Mouse (Mus musculus): ENCODE measurements around the gene Auts2. TPM values are rescaled to one million over a fixed set of nuclear protein-coding genes. Genes with fewer than 3 reads are reported as not detected.

The Auts2 gene
- total RNA-seq, 1 experiment = 9.9 TPM

DNA sequence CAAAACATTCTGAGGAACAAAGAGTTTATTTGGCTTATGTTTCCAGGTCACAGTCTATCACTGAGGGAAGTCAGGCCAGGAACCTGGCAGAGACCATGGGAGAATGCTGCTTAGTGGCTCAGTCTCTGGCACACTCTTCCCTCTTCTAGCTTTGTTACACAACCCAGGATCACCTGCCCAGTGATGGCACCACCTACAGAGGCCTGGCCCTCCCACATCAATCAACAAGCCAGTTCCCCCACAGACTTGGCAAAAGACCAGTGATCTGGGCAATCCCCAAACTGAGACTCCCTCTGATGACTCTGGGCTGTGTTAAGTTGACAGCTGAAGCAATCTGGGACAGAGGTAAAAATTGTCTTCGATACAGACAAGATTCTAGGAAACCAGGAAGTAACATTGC, 2.6 kb upstream of the Auts2 start:
- TF ChIP-seq HCFC1 (IDR thresholded peaks at IDR 0.05; ENCODE audit: borderline replicate concordance, insufficient read depth, low read length) (no peak), CHD2 (IDR thresholded peaks at IDR 0.05; ENCODE audit: low read depth, low read length) (no peak), MAFK (IDR thresholded peaks at IDR 0.05; ENCODE audit: insufficient read depth, low read depth, low read length) (no peak), ZC3H11A (IDR thresholded peaks at IDR 0.05; ENCODE audit: borderline replicate concordance, low read depth, low read length) (no peak), ZNF384 (IDR thresholded peaks at IDR 0.05; ENCODE audit: low read depth, low read length) (no peak)
- peaks cover 0 to 4% of the 10 kb centered on the region in 2 experiments; a peak in 2 of 4 replicates for H3K4me1 ChIP-seq (ENCODE audit: control insufficient read depth in 2 of 2, insufficient read depth in 2 of 2, low read length in 2 of 2, poor library complexity in 1 of 2)
- no peak overlapping the region for H3K4me3 ChIP-seq (ENCODE audit: insufficient read depth in 1 of 2, low read depth in 1 of 2, low read length in 2 of 2, poor library complexity in 1 of 2, severe bottlenecking in 1 of 2)
- H3K9ac ChIP-seq (ENCODE audit: insufficient read depth, low read depth, low read length, poor library complexity, severe bottlenecking) = no peak overlapping the region
- no peaks in the 10 kb centered on the region for H3K9me3 ChIP-seq (ENCODE audit: control insufficient read depth, insufficient read depth, low read depth, low read length)
- in situ Hi-C loops (cut with MboI; ENCODE audit: low sequenced_read_pairs in 2 of 2, unreplicated experiment in 2 of 2) = no loop called here
- H3K36me3 ChIP-seq (ENCODE audit: control insufficient read depth, insufficient read depth, low read length, poor library complexity, severe bottlenecking) = no peaks in the 10 kb centered on the region
- no peak overlapping the region for H3K27ac ChIP-seq (ENCODE audit: insufficient read depth, low read depth, low read length, poor library complexity, severe bottlenecking)
- no peak for DNase-seq (ENCODE audit: low read depth, low spot score)

DNA sequence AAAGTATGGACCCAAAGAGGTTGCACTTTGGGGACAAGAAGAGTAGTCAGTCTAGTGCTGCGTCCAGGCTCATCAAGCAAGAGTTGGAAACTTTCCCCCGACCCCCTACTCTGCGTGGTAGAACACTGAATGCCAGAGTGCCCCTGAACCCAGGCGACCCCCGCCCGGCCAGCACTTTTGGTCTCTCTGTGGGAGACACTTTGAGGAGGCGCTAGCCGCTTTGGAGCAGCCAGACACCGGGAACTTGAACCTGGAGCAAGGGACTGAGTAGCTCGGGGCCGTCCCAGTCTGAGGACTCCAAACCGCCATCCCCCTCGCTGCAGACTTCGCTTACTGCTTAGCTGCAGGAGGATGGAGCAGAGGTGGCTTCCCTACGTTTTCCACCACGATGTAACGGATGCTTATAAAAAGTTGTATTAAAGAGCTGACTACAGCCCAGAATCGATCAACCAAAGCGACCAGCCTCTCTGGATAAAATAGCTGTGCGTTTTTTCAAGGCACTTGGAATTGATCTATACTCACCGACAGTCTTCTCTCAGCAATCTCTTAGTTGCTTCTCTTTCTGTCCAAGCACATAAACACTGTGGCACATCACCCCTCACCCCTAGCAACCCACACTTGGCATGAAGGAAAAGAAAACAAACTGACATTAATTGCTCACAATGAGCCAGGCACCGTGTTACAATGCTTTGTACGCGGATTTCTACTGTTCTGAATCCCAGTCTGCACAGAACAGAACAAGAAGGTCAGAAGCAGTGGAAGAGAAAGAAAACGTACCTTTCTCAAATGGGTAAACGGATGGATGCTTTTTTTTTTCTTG, 1.2 kb upstream of the Auts2 start:
- Histone ChIP-seq H3K4me3 (ENCODE audit: insufficient read depth in 1 of 2, low read depth in 1 of 2, low read length in 2 of 2, poor library complexity in 1 of 2, severe bottlenecking in 1 of 2) (peak overlapping the region; percentile 79 to 82), H3K36me3 (ENCODE audit: control insufficient read depth, insufficient read depth, low read length, poor library complexity, severe bottlenecking) (no peaks in the 10 kb centered on the region), H3K9ac (ENCODE audit: insufficient read depth, low read depth, low read length, poor library complexity, severe bottlenecking) (peak overlapping the region; percentile 84), H3K9me3 (ENCODE audit: control insufficient read depth, insufficient read depth, low read depth, low read length) (no peaks in the 10 kb centered on the region), H3K27ac (ENCODE audit: insufficient read depth, low read depth, low read length, poor library complexity, severe bottlenecking) (no peak overlapping the region), H3K4me1 (ENCODE audit: control insufficient read depth in 2 of 2, insufficient read depth in 2 of 2, low read length in 2 of 2, poor library complexity in 1 of 2) (peaks cover 0 to 4% of the 10 kb centered on the region in 2 experiments; a peak in 2 of 4 replicates)
- no peak for DNase-seq (ENCODE audit: low read depth, low spot score)
- no peak for TF ChIP-seq ZC3H11A (IDR thresholded peaks at IDR 0.05; ENCODE audit: borderline replicate concordance, low read depth, low read length)
- TF ChIP-seq HCFC1 (IDR thresholded peaks at IDR 0.05; ENCODE audit: borderline replicate concordance, insufficient read depth, low read length) = no peak
- TF ChIP-seq MAFK (IDR thresholded peaks at IDR 0.05; ENCODE audit: insufficient read depth, low read depth, low read length) = no peak
- TF ChIP-seq ZNF384 (IDR thresholded peaks at IDR 0.05; ENCODE audit: low read depth, low read length) = no peak; the same call in none of the 2 replicates
- TF ChIP-seq CHD2 (IDR thresholded peaks at IDR 0.05; ENCODE audit: low read depth, low read length) = no peak
- in situ Hi-C loops (cut with MboI; ENCODE audit: low sequenced_read_pairs in 2 of 2, unreplicated experiment in 2 of 2) = no loop called here

DNA sequence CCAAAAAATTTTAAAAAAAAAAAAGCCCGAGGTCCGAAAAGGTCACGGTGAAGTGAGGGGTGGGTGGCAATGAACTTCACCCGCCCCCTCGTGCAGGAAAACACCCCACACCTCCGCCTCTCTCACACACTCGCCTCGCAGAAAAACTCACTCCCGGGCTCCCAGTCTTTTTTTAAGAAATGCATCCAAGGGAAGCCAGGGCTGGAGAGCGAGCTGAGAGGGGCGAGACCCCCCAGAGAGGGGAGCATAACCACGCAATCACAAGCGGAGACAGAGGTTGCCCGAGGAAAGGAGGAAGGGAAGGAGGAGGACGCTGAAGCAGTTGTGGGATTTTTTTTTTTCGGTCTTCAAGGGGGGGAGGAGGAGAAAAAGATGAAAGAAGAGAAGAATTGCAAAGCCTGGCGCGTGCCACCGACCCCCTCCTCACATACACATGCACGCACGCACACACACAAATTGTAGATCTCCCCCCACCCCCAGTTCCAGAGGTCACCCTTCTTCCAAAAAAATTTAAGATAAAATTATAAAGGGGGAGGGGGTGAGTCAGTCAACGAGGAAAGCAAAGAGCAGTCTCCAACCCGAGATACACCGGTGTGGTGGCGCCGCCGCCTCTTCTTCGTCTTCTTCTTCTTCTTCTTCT, 643 bp downstream of the Auts2 start:
- Histone ChIP-seq H3K9me3 (ENCODE audit: control insufficient read depth, insufficient read depth, low read depth, low read length) (no peaks in the 10 kb centered on the region), H3K4me1 (ENCODE audit: control insufficient read depth in 2 of 2, insufficient read depth in 2 of 2, low read length in 2 of 2, poor library complexity in 1 of 2) (peaks cover 0 to 4% of the 10 kb centered on the region in 2 experiments; a peak in 2 of 4 replicates), H3K9ac (ENCODE audit: insufficient read depth, low read depth, low read length, poor library complexity, severe bottlenecking) (peak overlapping the region; percentile 84), H3K36me3 (ENCODE audit: control insufficient read depth, insufficient read depth, low read length, poor library complexity, severe bottlenecking) (no peaks in the 10 kb centered on the region), H3K4me3 (ENCODE audit: insufficient read depth in 1 of 2, low read depth in 1 of 2, low read length in 2 of 2, poor library complexity in 1 of 2, severe bottlenecking in 1 of 2) (peak overlapping the region; percentile 79 to 82), H3K27ac (ENCODE audit: insufficient read depth, low read depth, low read length, poor library complexity, severe bottlenecking) (0 out of 2 replicates have a peak overlapping the region, but pooled peaks have one; percentile 73)
- in situ Hi-C loops (cut with MboI; ENCODE audit: low sequenced_read_pairs in 2 of 2, unreplicated experiment in 2 of 2) = no loop called here
- DNase-seq (ENCODE audit: low read depth, low spot score) = no peak
- TF ChIP-seq ZC3H11A (IDR thresholded peaks at IDR 0.05; ENCODE audit: borderline replicate concordance, low read depth, low read length) = no peak
- no peak for TF ChIP-seq HCFC1 (IDR thresholded peaks at IDR 0.05; ENCODE audit: borderline replicate concordance, insufficient read depth, low read length)
- TF ChIP-seq ZNF384 (IDR thresholded peaks at IDR 0.05; ENCODE audit: low read depth, low read length) = peak; percentile 30; the same call in 1 of the 2 replicates

- TF ChIP-seq CHD2 (IDR thresholded peaks at IDR 0.05; ENCODE audit: low read depth, low read length) = no peak
- TF ChIP-seq HCFC1 (IDR thresholded peaks at IDR 0.05; ENCODE audit: borderline replicate concordance, insufficient read depth, low read length) = no peak
- TF ChIP-seq ZNF384 (IDR thresholded peaks at IDR 0.05; ENCODE audit: low read depth, low read length) = no peak
- no peak for TF ChIP-seq MAFK (IDR thresholded peaks at IDR 0.05; ENCODE audit: insufficient read depth, low read depth, low read length)
- no peak for TF ChIP-seq ZC3H11A (IDR thresholded peaks at IDR 0.05; ENCODE audit: borderline replicate concordance, low read depth, low read length)
- peaks cover 0 to 4% of the 10 kb centered on the region in 2 experiments; a peak in 2 of 4 replicates for H3K4me1 ChIP-seq (ENCODE audit: control insufficient read depth in 2 of 2, insufficient read depth in 2 of 2, low read length in 2 of 2, poor library complexity in 1 of 2)
- no peaks in the 10 kb centered on the region for H3K36me3 ChIP-seq (ENCODE audit: control insufficient read depth, insufficient read depth, low read length, poor library complexity, severe bottlenecking)
- H3K9ac ChIP-seq (ENCODE audit: insufficient read depth, low read depth, low read length, poor library complexity, severe bottlenecking) = peak overlapping the region; percentile 50; the same call in 1 of the 2 replicates
- H3K4me3 ChIP-seq (ENCODE audit: insufficient read depth in 1 of 2, low read depth in 1 of 2, low read length in 2 of 2, poor library complexity in 1 of 2, severe bottlenecking in 1 of 2) = peak overlapping the region; percentile 79 to 82
- DNase-seq (ENCODE audit: low read depth, low spot score) = no peak
- no peak overlapping the region for H3K27ac ChIP-seq (ENCODE audit: insufficient read depth, low read depth, low read length, poor library complexity, severe bottlenecking)
- in situ Hi-C loops (cut with MboI; ENCODE audit: low sequenced_read_pairs in 2 of 2, unreplicated experiment in 2 of 2) = no loop called here
- no peaks in the 10 kb centered on the region for H3K9me3 ChIP-seq (ENCODE audit: control insufficient read depth, insufficient read depth, low read depth, low read length)
These were observed 1.2 kb downstream of the Auts2 start for GRCm38 (mm10) chr5:132541951-132542350.
